Mouse (Mus musculus) urinary bladder, postnatal 14 days (tissue): ENCODE measurements around the gene Tardbp.

Experiments
- DNase-seq: peaks from one replicate; pipeline ENCODE4 v3.0.0; 2021; ENCODE audit warnings: low spot score

The Tardbp gene

GRCm38 (mm10) chr4:148626623-148627185 lies at the start of gene Tardbp:
TSS of gene Tardbp (minus strand) at chr4:148627019.
- peak; percentile 97 for DNase-seq

GRCm38 (mm10) chr4:148676188-148676960 lies 49.6 kb upstream of the Tardbp start:
- peak; percentile 21 for DNase-seq

DNA sequence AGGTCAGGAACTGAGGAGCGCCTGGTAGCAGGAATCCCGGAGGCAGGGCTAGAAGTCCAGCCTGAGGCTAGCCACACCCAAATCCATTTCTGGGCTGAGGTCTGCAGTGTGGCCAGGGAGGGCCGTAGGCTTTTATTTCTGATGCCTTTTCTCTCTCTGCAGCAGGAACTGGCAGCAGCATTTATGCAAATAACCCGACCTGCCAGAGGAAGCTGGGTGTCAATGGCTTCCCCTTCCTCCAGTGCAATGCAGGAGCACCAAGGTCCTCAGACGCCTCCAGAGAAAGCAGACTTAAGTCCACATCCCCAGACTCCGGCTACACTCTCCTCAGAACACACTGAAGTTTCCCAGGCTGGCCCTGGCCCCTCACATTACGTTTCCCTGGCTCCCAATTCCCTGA lies 48.2 kb upstream of the Tardbp start:
- no peak for DNase-seq

DNA sequence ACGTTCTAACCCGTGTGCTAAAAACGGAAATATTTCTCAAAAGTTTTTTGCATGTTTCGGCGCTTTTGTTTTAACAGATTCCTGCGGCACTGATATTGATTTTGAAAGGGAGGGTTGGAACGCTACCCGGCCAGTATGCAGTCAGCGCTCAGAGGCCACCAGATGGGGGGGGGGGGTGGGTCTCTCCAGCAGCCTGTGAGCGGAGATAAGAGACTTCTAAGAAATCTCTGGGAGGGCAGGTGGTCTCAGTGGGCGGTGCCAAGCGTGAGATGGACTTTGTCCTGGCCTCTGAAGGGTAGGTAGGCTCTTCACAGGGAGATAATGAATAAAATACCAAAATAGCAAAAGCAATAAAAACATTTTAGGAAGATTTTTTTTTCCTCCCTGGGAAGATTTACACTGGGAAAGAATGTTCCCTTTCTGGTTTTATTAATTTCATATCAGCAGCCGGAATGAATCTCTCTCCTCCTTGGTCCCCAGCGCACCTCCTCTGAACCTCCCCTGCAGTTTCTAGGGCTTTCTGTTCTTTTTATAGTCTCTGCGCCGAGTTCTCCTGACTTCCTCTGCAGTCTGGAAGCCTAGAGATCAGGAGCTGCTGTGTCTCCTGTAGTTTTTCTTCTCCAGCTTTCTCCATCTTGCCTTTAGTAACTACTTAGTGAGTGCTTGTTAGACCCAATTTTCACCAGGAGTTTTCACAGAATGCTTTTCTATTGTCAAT lies 44.6 kb upstream of the Tardbp start:
- DNase-seq: no peak

GRCm38 (mm10) chr4:148667006-148667755 lies 40.4 kb upstream of the Tardbp start:
- no peak for DNase-seq

- DNase-seq: no peak
These were observed 37.2 kb upstream of the Tardbp start for GRCm38 (mm10) chr4:148664021-148664420.

GRCm38 (mm10) chr4:148663326-148663725 lies 36.5 kb upstream of the Tardbp start:
- DNase-seq: no peak

DNA sequence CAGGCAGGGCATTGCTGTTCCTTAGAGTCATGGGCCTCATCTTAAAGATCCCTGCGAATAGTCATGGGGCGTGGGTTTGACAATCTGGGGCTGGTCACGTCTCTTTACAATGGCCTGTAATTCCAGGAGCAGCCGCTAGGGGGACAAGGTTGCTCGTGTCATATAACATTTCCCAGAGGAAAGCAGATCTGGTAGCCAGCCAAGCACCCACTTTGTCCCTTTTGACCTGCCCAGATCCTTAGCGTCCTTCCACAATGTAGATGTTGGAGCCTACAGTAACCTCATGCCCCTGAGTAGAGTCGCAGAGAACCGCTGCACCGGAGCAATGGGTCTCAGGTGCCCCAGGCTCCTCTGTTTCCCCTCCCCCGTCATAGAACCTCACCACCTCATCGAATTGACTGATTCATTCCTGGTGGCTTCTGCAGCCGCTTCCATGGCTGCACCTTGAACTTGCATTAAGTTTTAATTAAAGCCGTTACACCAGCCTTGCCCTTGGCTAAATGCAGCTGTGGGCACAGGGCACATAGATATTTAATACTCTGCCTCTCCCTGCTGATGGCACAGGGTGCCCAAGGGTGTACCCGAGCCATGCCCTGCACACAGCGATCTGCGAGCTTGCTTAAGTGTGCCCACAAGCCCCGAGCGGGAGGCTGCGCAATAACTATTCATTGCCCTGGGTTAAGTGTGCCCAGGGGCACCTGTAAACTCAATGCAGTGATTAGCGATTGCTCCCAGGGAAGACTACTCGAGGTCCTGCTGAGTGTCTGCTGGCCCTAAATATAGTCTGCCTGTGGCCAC lies 35.5 kb upstream of the Tardbp start:
- peak; percentile 79 for DNase-seq

DNA sequence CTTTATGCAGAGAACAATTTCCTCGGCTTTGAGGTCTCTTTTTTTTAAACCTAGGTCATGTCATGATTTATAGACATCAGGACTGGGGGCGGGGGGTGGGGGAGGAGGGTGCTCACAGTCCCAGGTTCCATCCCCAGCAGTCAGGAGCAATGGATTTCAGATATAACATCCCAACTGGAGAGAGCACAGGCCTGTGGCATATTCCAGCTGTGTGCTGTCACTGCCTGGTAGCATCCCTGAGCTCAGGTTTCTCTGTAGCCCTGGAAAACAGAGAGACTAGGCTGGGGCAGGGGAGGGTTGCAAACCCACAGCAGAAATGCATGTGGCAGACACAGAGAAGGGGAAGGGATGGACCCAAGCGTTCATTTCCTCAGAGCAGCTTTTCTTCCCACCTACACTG lies 33.4 kb upstream of the Tardbp start:
- no peak for DNase-seq

- no peak for DNase-seq
These were observed 31.0 kb upstream of the Tardbp start for GRCm38 (mm10) chr4:148657776-148658175.

GRCm38 (mm10) chr4:148656691-148657258 lies 30.0 kb upstream of the Tardbp start:
- no peak for DNase-seq

GRCm38 (mm10) chr4:148654701-148655398 lies 28.0 kb upstream of the Tardbp start:
- peak; percentile 20 for DNase-seq

- no peak for DNase-seq
These were observed 24.2 kb upstream of the Tardbp start for GRCm38 (mm10) chr4:148651045-148651444.

DNA sequence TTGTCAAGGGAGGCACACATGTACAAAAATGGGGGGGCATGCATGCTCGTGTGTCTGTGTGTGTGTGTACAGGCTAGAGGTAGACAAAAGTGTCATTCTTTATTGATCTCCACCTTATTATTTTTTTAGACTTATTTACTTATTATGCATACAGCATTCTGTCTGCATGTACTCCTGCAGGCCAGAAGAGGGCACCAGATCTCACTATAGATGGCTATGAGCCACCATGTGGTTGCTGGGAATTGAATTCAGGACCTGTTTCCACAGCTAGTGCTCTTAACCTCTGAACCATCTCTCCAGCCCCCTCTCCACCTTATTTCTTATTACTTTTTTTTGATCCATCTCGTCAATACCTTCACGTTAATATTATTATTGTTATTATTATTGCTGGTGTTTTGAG lies 22.5 kb upstream of the Tardbp start:
- DNase-seq: no peak

GRCm38 (mm10) chr4:148646616-148647015 lies 19.8 kb upstream of the Tardbp start:
- DNase-seq: peak; percentile 63

DNA sequence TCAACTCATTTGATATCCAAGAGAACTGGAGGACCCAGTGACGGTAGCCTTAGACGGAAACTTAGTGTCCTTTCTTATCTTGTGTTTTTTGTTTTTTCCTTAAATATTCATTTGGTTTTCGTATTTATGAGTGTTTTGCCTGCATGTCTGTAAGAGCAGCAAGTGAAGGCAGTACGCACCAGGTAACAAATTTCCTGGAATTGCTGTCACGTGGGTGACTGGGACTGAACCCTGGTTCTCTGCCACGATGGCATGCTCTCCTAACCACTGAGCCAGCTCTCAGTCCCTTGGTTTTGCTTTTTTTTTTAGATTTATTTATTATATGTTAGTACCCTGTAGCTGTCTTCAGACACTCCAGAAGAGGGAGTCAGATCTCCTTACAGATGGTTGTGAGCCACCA lies 18.1 kb upstream of the Tardbp start:
- no peak for DNase-seq

DNA sequence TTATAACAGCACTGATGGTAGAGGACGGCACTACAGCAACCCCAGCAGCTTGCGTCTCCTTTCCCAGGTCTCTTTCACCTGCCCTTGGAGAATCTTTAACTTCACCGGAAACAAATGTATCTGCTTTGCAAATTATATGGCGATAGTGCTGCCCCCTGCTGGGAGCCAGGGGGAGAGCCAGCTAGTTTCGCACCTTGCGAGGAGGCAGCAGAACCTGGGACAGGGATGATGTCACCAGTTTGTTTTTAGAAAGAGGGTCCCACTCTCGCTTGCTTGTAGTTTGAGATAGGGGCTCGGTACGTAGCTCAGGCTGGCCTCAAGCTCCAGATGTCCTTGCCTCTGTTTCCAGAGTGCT lies 17.3 kb upstream of the Tardbp start:
- DNase-seq: peak; percentile 73

DNA sequence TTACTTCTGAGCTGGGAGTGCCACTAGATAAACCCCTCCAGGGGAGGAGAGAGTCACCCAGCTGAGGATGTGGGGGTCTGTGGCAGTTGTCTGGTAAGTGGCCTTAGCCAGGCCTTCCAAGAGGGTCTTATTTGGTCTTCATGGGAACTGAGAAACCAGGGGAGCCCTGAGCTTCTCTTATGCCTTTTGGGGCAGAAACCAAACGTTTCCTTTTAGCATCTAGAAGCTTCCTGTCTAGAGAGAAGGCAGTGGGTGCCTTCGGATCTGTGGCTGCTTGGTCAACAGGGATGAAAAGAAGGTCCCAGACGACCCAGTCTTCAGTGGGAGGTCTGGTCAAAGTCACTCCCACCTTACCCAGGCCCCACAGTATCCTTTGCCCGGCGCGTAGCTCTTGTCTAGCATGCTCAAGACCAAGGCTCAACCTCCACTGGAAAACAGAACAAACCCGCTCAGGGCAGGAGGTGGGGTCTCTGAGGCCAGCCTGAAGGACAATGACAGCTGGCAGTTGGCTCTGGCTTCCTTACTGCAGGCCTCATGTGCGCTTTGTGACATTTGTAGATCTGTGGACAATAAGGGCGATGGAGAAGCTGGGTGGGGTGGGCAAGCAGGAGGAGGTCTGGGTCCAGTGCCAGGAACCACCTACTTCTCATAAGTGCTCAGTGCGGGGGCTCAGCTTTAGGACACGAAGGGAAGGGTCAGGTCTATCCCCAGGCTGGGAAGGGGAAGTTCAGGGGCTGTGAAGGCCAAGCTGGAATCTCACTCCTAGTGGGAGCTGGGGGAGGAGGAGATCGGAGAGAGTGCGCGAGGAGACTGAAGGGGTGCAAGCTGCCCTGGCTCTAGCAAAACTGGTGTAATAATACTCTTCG lies 16.7 kb upstream of the Tardbp start, which contains the start of gene Gm572:
Gene Gm572 (plus strand): TSS at position 27 of the 866 bp plus-strand sequence.
- DNase-seq: no peak

DNA sequence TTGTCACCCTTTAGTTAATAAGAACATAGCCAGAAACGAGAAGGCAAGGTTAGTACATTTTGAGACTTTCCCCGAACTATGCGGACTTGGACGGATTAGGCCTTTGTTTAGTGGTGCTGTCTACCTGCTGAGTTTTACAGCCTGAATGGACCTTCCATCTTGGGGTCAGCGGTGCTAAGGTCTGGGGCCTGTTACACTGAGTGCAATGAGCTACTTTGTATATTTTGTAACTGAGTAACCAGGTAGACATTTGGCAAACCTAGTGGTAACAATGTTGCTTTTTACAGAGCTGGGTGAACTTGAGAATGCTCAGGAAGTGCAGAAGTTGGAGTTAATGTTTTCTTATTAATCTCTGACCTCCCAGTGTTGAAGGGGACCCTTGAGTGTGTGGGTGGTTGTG lies 14.3 kb upstream of the Tardbp start:
- DNase-seq: no peak

DNA sequence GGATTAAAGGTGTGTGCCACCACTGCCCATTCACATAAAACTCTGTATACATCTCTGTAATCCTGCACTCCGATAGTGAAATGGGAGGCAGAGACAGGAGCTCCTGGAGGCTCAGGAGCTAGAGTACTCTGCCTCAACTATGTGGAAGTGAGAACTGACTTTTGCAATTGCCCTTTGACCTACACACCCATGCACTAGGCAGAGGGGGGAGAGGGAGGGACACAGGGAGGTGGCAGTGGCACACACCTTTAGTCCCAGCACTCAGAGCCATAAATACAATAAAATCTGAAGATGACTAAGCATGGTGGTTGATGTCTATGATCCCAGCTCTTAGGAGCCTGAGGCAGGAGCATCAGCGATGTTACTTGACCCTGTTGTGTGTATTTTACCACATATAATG lies 12.6 kb upstream of the Tardbp start:
- no peak for DNase-seq
